Mouse (Mus musculus): ENCODE measurements at regions not wholly inside any gene's neighbourhood (a gene's known extent, or its start where the extent isn't known, plus 50 kb on each side); places are given as distances from the start of the nearest gene placed in this dataset.

GRCm38 (mm10) chr1:28229611-28230010 is 550.4 kb downstream of the Gm597 start:
- no peak for DNase-seq (ENCODE audit: low read depth, low spot score)

GRCm38 (mm10) chr1:28214243-28215038 is 565.6 kb downstream of the Gm597 start:
- DNase-seq (ENCODE audit: low read depth, low spot score) = peak; percentile 57

All from telencephalon, adult 2 months (tissue).